Mouse (Mus musculus): ENCODE results near the gene Gata5. TPM values are rescaled to one million over a fixed set of nuclear protein-coding genes. Genes with fewer than 3 reads are reported as not detected.
A peak's percentile ranks its signal among the peaks of the same experiment; 100 is the strongest.

The Gata5 gene
- total and polyA plus RNA-seq, 3 experiments, result not detected

- no peak for DNase-seq (ENCODE audit: low read depth, low spot score)
- no peaks in the 10 kb centered on the region for H3K9me3 ChIP-seq (replicated peaks; ENCODE audit: insufficient read depth, low read length)
- H3K9ac ChIP-seq (ENCODE audit: control insufficient read depth, low read depth, low read length, poor library complexity, severe bottlenecking), result peak overlapping the region; percentile 37
- peaks cover 8% of the 10 kb centered on the region for H3K79me2 ChIP-seq (ENCODE audit: control insufficient read depth, insufficient read depth, low read length, poor library complexity)
- no peak overlapping the region for H3K27ac ChIP-seq (ENCODE audit: control insufficient read depth, low read depth, low read length)
- H3K4me1 ChIP-seq (ENCODE audit: control insufficient read depth in 1 of 2, insufficient read depth in 2 of 2, low read length in 2 of 2), result peaks cover 6 to 21% of the 10 kb centered on the region in 2 experiments
- H3K4me3 ChIP-seq (ENCODE audit: control insufficient read depth in 1 of 2, insufficient read depth in 1 of 2, low read depth in 2 of 2, low read length in 2 of 2), result peak overlapping the region; percentile 37 to 84
- no peak for TF ChIP-seq GATA1 (IDR thresholded peaks at IDR 0.05; ENCODE audit: low read depth, low read length)
- no peak for TF ChIP-seq MYB (IDR thresholded peaks at IDR 0.05; ENCODE audit: low read depth, low read length)
- no peak for TF ChIP-seq USF2 (IDR thresholded peaks at IDR 0.05; ENCODE audit: borderline replicate concordance in 1 of 2, insufficient read depth in 1 of 2, low read depth in 1 of 2, low read length in 2 of 2)
- TF ChIP-seq TAL1 (IDR thresholded peaks at IDR 0.05; ENCODE audit: low read length), result no peak
- no peak for TF ChIP-seq ZC3H11A (IDR thresholded peaks at IDR 0.05; ENCODE audit: low read depth, low read length)
- no peak for TF ChIP-seq RAD21 (IDR thresholded peaks at IDR 0.05; ENCODE audit: low read depth, low read length)
- no peak for TF ChIP-seq CHD2 (IDR thresholded peaks at IDR 0.05; ENCODE audit: low read length)
- no peak for TF ChIP-seq POLR2AphosphoS5 (IDR thresholded peaks at IDR 0.05; ENCODE audit: borderline replicate concordance, low read depth, low read length)
- no peak for TF ChIP-seq E2F4 (IDR thresholded peaks at IDR 0.05; ENCODE audit: borderline replicate concordance, low read depth, low read length)
- TF ChIP-seq USF1 (IDR thresholded peaks at IDR 0.05; ENCODE audit: low read depth, low read length), result no peak
- TF ChIP-seq MAZ (IDR thresholded peaks at IDR 0.05; ENCODE audit: low read depth, low read length), result 0 out of 2 replicates have a peak, but pooled peaks have one; percentile 17
- TF ChIP-seq KAT2A (conservative IDR thresholded peaks at IDR 0.05; ENCODE audit: low read depth, low read length), result no peak
- no peak for TF ChIP-seq ZMIZ1 (IDR thresholded peaks at IDR 0.05; ENCODE audit: low read depth, low read length)
- peak; percentile 16; the same call in 1 of the 2 replicates for TF ChIP-seq MXI1 (IDR thresholded peaks at IDR 0.05; ENCODE audit: low read depth, low read length)
- TF ChIP-seq JUND (IDR thresholded peaks at IDR 0.05; ENCODE audit: low read depth, low read length), result no peak
- no peak for TF ChIP-seq POLR2A (IDR thresholded peaks at IDR 0.05; ENCODE audit: control insufficient read depth in 1 of 2, insufficient read depth in 1 of 2, low read depth in 1 of 2, low read length in 2 of 2, poor library complexity in 1 of 2)
- peaks cover 0 to 3% of the 10 kb centered on the region in 2 experiments; a peak in 1 of 4 replicates for H3K36me3 ChIP-seq (ENCODE audit: control insufficient read depth in 1 of 2, insufficient read depth in 2 of 2, low read length in 2 of 2)
- H3K27me3 ChIP-seq (ENCODE audit: control insufficient read depth in 1 of 2, insufficient read depth in 2 of 2, low read length in 2 of 2), result no peaks in the 10 kb centered on the region
These were observed 58.1 kb downstream of the Gata5 start for GRCm38 (mm10) chr2:180276385-180276784.

GRCm38 (mm10) chr2:180275836-180276235, 58.7 kb downstream of the Gata5 start:
- Histone ChIP-seq H3K9ac (ENCODE audit: control insufficient read depth, low read depth, low read length, poor library complexity, severe bottlenecking) (peak overlapping the region; percentile 15; the same call in 1 of the 2 replicates), H3K27me3 (ENCODE audit: control insufficient read depth in 1 of 2, insufficient read depth in 2 of 2, low read length in 2 of 2) (no peaks in the 10 kb centered on the region), H3K4me3 (ENCODE audit: control insufficient read depth in 1 of 2, insufficient read depth in 1 of 2, low read depth in 2 of 2, low read length in 2 of 2) (peak overlapping the region; percentile 37 to 84; a peak in 2 of 4 replicates), H3K27ac (ENCODE audit: control insufficient read depth, low read depth, low read length) (no peak overlapping the region), H3K9me3 (replicated peaks; ENCODE audit: insufficient read depth, low read length) (no peaks in the 10 kb centered on the region), H3K36me3 (ENCODE audit: control insufficient read depth in 1 of 2, insufficient read depth in 2 of 2, low read length in 2 of 2) (peaks cover 0 to 3% of the 10 kb centered on the region in 2 experiments; a peak in 1 of 4 replicates), H3K4me1 (ENCODE audit: control insufficient read depth in 1 of 2, insufficient read depth in 2 of 2, low read length in 2 of 2) (peaks cover 6 to 21% of the 10 kb centered on the region in 2 experiments), H3K79me2 (ENCODE audit: control insufficient read depth, insufficient read depth, low read length, poor library complexity) (peaks cover 8% of the 10 kb centered on the region)
- DNase-seq (ENCODE audit: low read depth, low spot score), result peak; percentile 90
- TF ChIP-seq MXI1 (IDR thresholded peaks at IDR 0.05; ENCODE audit: low read depth, low read length) (no peak; the same call in 1 of the 2 replicates), CHD2 (IDR thresholded peaks at IDR 0.05; ENCODE audit: low read length) (no peak), MAX (IDR thresholded peaks at IDR 0.05; ENCODE audit: low read length) (no peak), ETS1 (IDR thresholded peaks at IDR 0.05; ENCODE audit: low read depth, low read length) (0 out of 2 replicates have a peak, but pooled peaks have one; percentile 13), KAT2A (conservative IDR thresholded peaks at IDR 0.05; ENCODE audit: low read depth, low read length) (no peak), NELFE (IDR thresholded peaks at IDR 0.05; ENCODE audit: low read depth, low read length) (no peak), MYB (IDR thresholded peaks at IDR 0.05; ENCODE audit: low read depth, low read length) (no peak), RAD21 (IDR thresholded peaks at IDR 0.05; ENCODE audit: low read depth, low read length) (peak; percentile 90), JUND (IDR thresholded peaks at IDR 0.05; ENCODE audit: low read depth, low read length) (no peak), EP300 (IDR thresholded peaks at IDR 0.05; ENCODE audit: low read depth in 1 of 2, low read length in 2 of 2) (no peak), POLR2AphosphoS2 (IDR thresholded peaks at IDR 0.05; ENCODE audit: low read length) (no peak), ZMIZ1 (IDR thresholded peaks at IDR 0.05; ENCODE audit: low read depth, low read length) (no peak), NRF1 (IDR thresholded peaks at IDR 0.05; ENCODE audit: insufficient read depth, low read depth, low read length, poor library complexity, severe bottlenecking) (no peak), ZNF384 (IDR thresholded peaks at IDR 0.05; ENCODE audit: low read depth, low read length) (no peak), MYC (IDR thresholded peaks at IDR 0.05; ENCODE audit: low read depth, low read length) (no peak), ELF1 (IDR thresholded peaks at IDR 0.05; ENCODE audit: low read depth, low read length) (no peak), SMC3 (IDR thresholded peaks at IDR 0.05; ENCODE audit: low read depth, low read length) (peak; percentile 81), TAL1 (IDR thresholded peaks at IDR 0.05; ENCODE audit: low read length) (no peak), GATA1 (IDR thresholded peaks at IDR 0.05; ENCODE audit: low read depth, low read length) (no peak), CHD1 (IDR thresholded peaks at IDR 0.05; ENCODE audit: low read depth, low read length) (no peak), ZC3H11A (IDR thresholded peaks at IDR 0.05; ENCODE audit: low read depth, low read length) (peak; percentile 61), HCFC1 (IDR thresholded peaks at IDR 0.05; ENCODE audit: low read depth, low read length) (no peak), RCOR1 (IDR thresholded peaks at IDR 0.05; ENCODE audit: low read depth, low read length) (no peak), BHLHE40 (IDR thresholded peaks at IDR 0.05; ENCODE audit: borderline replicate concordance, low read depth, low read length) (no peak), POLR2A (IDR thresholded peaks at IDR 0.05; ENCODE audit: control insufficient read depth in 1 of 2, insufficient read depth in 1 of 2, low read depth in 1 of 2, low read length in 2 of 2, poor library complexity in 1 of 2) (no peak)

Measured in MEL (cell line).